In genomic region chr15:85663757-85664431, GRCm38 (mm10) we compare ENCODE assay signal across 11 mouse cellular contexts.
DNase-seq lines count a peak whose midpoint lies in the region; ATAC-seq and TF ChIP-seq lines count a peak whose summit lies in the region.
"Had no signal": no experiment of that assay in that cellular context is flagged by ENCODE, and none has a peak within 500 bp of the region (broad histone marks: within the 10 kb centered on the region; RNA-seq: fewer than 3 reads in every experiment).

No protein-coding gene starts in this region.

- no peak overlapping the region for H3K27ac ChIP-seq in hindbrain, embryonic 13.5 days
- no peak overlapping the region for H3K27ac ChIP-seq in hindbrain, embryonic 11.5 days (ENCODE audit: low read depth, low read length)
- H3K27ac ChIP-seq in limb, embryonic 15.5 days: peak overlapping the region; percentile 57
- H3K27ac ChIP-seq in limb, embryonic 10.5 days: no peak overlapping the region
- H3K27ac ChIP-seq in small intestine, adult 2 months (ENCODE audit: insufficient read depth, low read depth, low read length): peak overlapping the region; percentile 59; the same call in 1 of the 2 replicates
- H3K27ac ChIP-seq in liver, postnatal 0 days (ENCODE audit: low read depth): no peak overlapping the region
- H3K27ac ChIP-seq: hindbrain, embryonic 12.5 days had no signal

- TF ChIP-seq EP300 in liver, postnatal 0 days (IDR thresholded peaks at IDR 0.05; ENCODE audit: low read depth): no peak

- no peaks in the 10 kb centered on the region for H3K9me3 ChIP-seq in hindbrain, embryonic 13.5 days
- H3K9me3 ChIP-seq in hindbrain, embryonic 11.5 days (ENCODE audit: control insufficient read depth, low read length): no peaks in the 10 kb centered on the region
- H3K9me3 ChIP-seq in limb, embryonic 15.5 days: no peaks in the 10 kb centered on the region
- no peaks in the 10 kb centered on the region for H3K9me3 ChIP-seq in limb, embryonic 10.5 days (replicated peaks)
- no peaks in the 10 kb centered on the region for H3K9me3 ChIP-seq in liver, postnatal 0 days (ENCODE audit: low read length)
- H3K9me3 ChIP-seq: hindbrain, embryonic 12.5 days had no signal

- DNase-seq in hindbrain, embryonic 11.5 days (ENCODE audit: low spot score): no peak
- no peak for DNase-seq in limb, embryonic 10.5 days (ENCODE audit: low spot score)
- DNase-seq in cerebellum, postnatal 10 days: peak; percentile 69 to 70
- DNase-seq in liver, postnatal 0 days: no peak
- DNase-seq: left cerebral cortex, postnatal 4 days; lung, adult 18-20 months had no signal

- no peak for TF ChIP-seq CTCF in small intestine, adult 2 months (IDR thresholded peaks at IDR 0.05; ENCODE audit: extremely low read depth, insufficient read length, insufficient replicate concordance, low read depth, low read length)
- TF ChIP-seq CTCF in liver, postnatal 0 days (IDR thresholded peaks at IDR 0.05; ENCODE audit: low read depth): no peak

- peaks cover 24% of the 10 kb centered on the region for H3K4me1 ChIP-seq in hindbrain, embryonic 13.5 days (replicated peaks)
- peaks cover 3% of the 10 kb centered on the region for H3K4me1 ChIP-seq in hindbrain, embryonic 11.5 days (replicated peaks; ENCODE audit: control insufficient read depth, insufficient read depth, low read length)
- peaks cover 16% of the 10 kb centered on the region for H3K4me1 ChIP-seq in limb, embryonic 15.5 days
- peaks cover 9% of the 10 kb centered on the region for H3K4me1 ChIP-seq in limb, embryonic 10.5 days
- H3K4me1 ChIP-seq in small intestine, adult 2 months (ENCODE audit: control insufficient read depth, insufficient read depth, insufficient read length, low read length): peaks cover 4% of the 10 kb centered on the region; the same call in 1 of the 2 replicates
- 0 out of 2 replicates have a peak, but pooled peaks cover 2% of the 10 kb centered on the region for H3K4me1 ChIP-seq in liver, postnatal 0 days (ENCODE audit: insufficient read depth)

- no peak for ATAC-seq in hindbrain, embryonic 13.5 days (ENCODE audit: low FRiP score)
- ATAC-seq in hindbrain, embryonic 11.5 days (ENCODE audit: low FRiP score): no peak
- no peak for ATAC-seq in limb, embryonic 15.5 days (ENCODE audit: insufficient number of reproducible peaks, low FRiP score, low TSS enrichment, low read depth)
- no peak for ATAC-seq in liver, postnatal 0 days

- H3K36me3 ChIP-seq in hindbrain, embryonic 13.5 days: no peaks in the 10 kb centered on the region
- no peaks in the 10 kb centered on the region for H3K36me3 ChIP-seq in hindbrain, embryonic 11.5 days (ENCODE audit: control insufficient read depth, insufficient read depth, low read length)
- peaks cover 11% of the 10 kb centered on the region; the same call in 1 of the 2 replicates for H3K36me3 ChIP-seq in limb, embryonic 15.5 days
- H3K36me3 ChIP-seq in limb, embryonic 10.5 days: no peaks in the 10 kb centered on the region
- peaks cover 2% of the 10 kb centered on the region; the same call in 1 of the 2 replicates for H3K36me3 ChIP-seq in small intestine, adult 2 months (ENCODE audit: control insufficient read depth, insufficient read depth, low read length)
- no peaks in the 10 kb centered on the region for H3K36me3 ChIP-seq in liver, postnatal 0 days (replicated peaks; ENCODE audit: insufficient read depth, low read length)
- H3K36me3 ChIP-seq: hindbrain, embryonic 12.5 days had no signal

- no peak for TF ChIP-seq POLR2A in small intestine, adult 2 months (IDR thresholded peaks at IDR 0.05; ENCODE audit: low read depth, low read length)

- H3K27me3 ChIP-seq in hindbrain, embryonic 13.5 days: peaks cover 85% of the 10 kb centered on the region
- peaks cover 79% of the 10 kb centered on the region for H3K27me3 ChIP-seq in hindbrain, embryonic 11.5 days (ENCODE audit: control insufficient read depth, insufficient read depth, low read length)
- peaks cover 8% of the 10 kb centered on the region for H3K27me3 ChIP-seq in limb, embryonic 15.5 days
- H3K27me3 ChIP-seq in limb, embryonic 10.5 days (ENCODE audit: low read depth, poor library complexity, severe bottlenecking): peaks cover 95% of the 10 kb centered on the region
- H3K27me3 ChIP-seq in small intestine, adult 2 months (ENCODE audit: control insufficient read depth, insufficient read depth, low read length): no peaks in the 10 kb centered on the region
- H3K27me3 ChIP-seq in liver, postnatal 0 days (ENCODE audit: insufficient read depth, low read length): peaks cover 11% of the 10 kb centered on the region; the same call in 1 of the 2 replicates

- no peak overlapping the region for H3K4me3 ChIP-seq in hindbrain, embryonic 13.5 days
- no peak overlapping the region for H3K4me3 ChIP-seq in hindbrain, embryonic 11.5 days (ENCODE audit: low read depth, low read length)
- H3K4me3 ChIP-seq in limb, embryonic 15.5 days: no peak overlapping the region
- H3K4me3 ChIP-seq in limb, embryonic 10.5 days: no peak overlapping the region
- H3K4me3 ChIP-seq in small intestine, adult 2 months (ENCODE audit: low read depth, low read length): no peak overlapping the region
- H3K4me3 ChIP-seq in liver, postnatal 0 days (ENCODE audit: low read depth, low read length): no peak overlapping the region
- H3K4me3 ChIP-seq: hindbrain, embryonic 12.5 days had no signal

- no peak overlapping the region for H3K4me2 ChIP-seq in hindbrain, embryonic 13.5 days
- no peak overlapping the region for H3K4me2 ChIP-seq in hindbrain, embryonic 11.5 days (replicated peaks; ENCODE audit: low read depth, low read length)
- H3K4me2 ChIP-seq in limb, embryonic 15.5 days: no peak overlapping the region
- H3K4me2 ChIP-seq in liver, postnatal 0 days (ENCODE audit: low read depth, low read length): no peak overlapping the region
- H3K4me2 ChIP-seq: heart, embryonic 11.5 days; hindbrain, embryonic 12.5 days had no signal

- 89% methylated on average over 16 of the region's 17 CpGs for WGBS in hindbrain, embryonic 13.5 days
- WGBS in hindbrain, embryonic 11.5 days: 90% methylated on average over 17 of the region's 17 CpGs
- 84% methylated on average over 17 of the region's 17 CpGs for WGBS in limb, embryonic 15.5 days
- WGBS in limb, embryonic 10.5 days: 89% methylated on average over 17 of the region's 17 CpGs
- WGBS in small intestine, adult 2 months: 72% methylated on average over 17 of the region's 17 CpGs
- WGBS in liver, postnatal 0 days (ENCODE audit: insufficient replicate concordance): 87% methylated on average over 17 of the region's 17 CpGs

- H3K9ac ChIP-seq in hindbrain, embryonic 13.5 days: peak overlapping the region; percentile 43; the same call in 1 of the 2 replicates
- H3K9ac ChIP-seq in hindbrain, embryonic 11.5 days (ENCODE audit: low read depth, low read length): no peak overlapping the region
- no peak overlapping the region for H3K9ac ChIP-seq in limb, embryonic 15.5 days
- no peak overlapping the region for H3K9ac ChIP-seq in liver, postnatal 0 days (replicated peaks)
- H3K9ac ChIP-seq: hindbrain, embryonic 12.5 days had no signal

Comparison
In these comparisons a context has a peak if more than half of its experiments do, and no peak if none do; other contexts are left out.
1. H3K27ac ChIP-seq: peak in limb, embryonic 15.5 days (single experiment) and small intestine, adult 2 months (single experiment); none in hindbrain, embryonic 13.5 days (single experiment), hindbrain, embryonic 11.5 days (single experiment), limb, embryonic 10.5 days (single experiment) and liver, postnatal 0 days (single experiment).
2. DNase-seq: peak in cerebellum, postnatal 10 days (2 of 2); none in hindbrain, embryonic 11.5 days (single experiment), limb, embryonic 10.5 days (single experiment) and liver, postnatal 0 days (single experiment).